Mouse (Mus musculus) layer of hippocampus, adult 2 months (tissue): ENCODE measurements at regions not wholly inside any gene's neighbourhood (a gene's known extent, or its start where the extent isn't known, plus 50 kb on each side); places are given as distances from the start of the nearest gene placed in this dataset.

Experiments
- DNase-seq, 2 experiments: peaks; one replicate each; pipeline ENCODE4 v3.0.0; 2022; ENCODE audit warnings: low spot score in 2 of 2
- H3K27ac ChIP-seq: fragments of 200-600 bp; 2 replicates; pipeline ENCODE4 v1.8.1; 2022
- H3K4me3 ChIP-seq: fragments of 200-600 bp; 2 replicates; pipeline ENCODE4 v1.8.1; 2022; ENCODE audit warnings: mild to moderate bottlenecking
- CTCF ChIP-seq: fragments of 200-600 bp; conservative IDR thresholded peaks from 2 replicates; pipeline ENCODE4 v1.8.1; 2022; ENCODE audit warnings: antibody characterized with exemption, mild to moderate bottlenecking, moderate library complexity

DNA sequence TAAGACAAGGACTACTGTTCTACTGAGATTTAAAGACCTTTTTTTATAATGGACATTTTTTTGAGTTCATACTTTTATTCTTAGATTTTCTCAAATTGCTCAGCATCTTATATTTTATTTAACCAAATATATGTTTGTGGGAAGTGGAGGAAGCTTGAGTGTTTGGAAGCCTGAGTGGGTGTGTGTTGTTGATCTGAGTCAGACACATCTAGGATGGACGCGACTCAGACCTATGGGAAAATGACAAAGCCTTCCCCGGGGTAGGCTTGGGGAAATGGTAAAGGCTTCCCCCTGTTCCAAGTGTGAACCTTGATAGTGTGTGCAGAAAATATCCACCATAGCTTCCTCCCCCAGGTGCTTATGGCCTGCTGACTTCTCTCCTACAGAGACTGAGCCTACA, 283.6 kb upstream of the Prkd1 start:
- no peak for DNase-seq
- Histone ChIP-seq H3K27ac (no peak overlapping the region), H3K4me3 (no peak overlapping the region)
- TF ChIP-seq CTCF, result no peak

DNA sequence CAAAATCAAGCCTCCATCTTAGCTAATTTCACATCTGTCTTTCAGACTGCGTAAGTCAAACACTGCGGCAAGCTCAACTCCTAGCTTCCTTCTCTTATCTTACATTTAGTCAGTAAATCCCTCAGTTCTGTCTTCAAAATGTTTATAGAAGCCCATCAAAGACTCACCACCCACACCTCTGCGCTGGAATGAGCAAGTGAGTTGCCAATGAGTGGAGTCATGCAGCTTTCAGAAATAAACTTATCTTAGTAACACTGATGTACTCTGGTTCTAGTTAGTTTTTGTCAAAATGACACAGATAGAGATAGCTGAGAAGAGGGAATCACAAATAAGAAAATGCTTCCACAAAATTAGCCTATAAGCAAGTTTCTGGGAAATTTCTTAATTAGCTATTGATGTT, 280.7 kb upstream of the Prkd1 start:
- DNase-seq, result no peak
- H3K4me3 ChIP-seq, result no peak overlapping the region
- H3K27ac ChIP-seq, result no peak overlapping the region
- TF ChIP-seq CTCF, result no peak

DNA sequence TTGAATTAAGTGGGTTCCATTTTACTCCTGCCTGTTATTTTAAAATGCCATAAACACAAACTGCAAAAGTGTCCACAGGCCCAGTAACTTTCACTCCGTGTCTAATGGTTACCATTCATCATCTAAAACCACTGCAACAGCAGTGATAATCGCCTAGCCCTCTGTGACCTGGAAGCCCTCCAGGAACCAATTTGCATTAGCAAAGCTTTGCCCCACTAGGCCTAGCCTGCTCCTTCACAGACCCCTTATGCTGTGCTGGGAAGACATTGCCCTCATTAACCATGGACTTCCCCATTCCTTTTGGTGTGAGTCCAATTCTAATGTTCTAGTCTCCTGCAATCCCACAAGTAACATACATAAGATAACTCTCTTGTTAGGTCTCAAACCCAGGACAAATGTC, 277.3 kb upstream of the Prkd1 start:
- Histone ChIP-seq H3K4me3 (no peak overlapping the region), H3K27ac (no peak overlapping the region)
- no peak for TF ChIP-seq CTCF
- DNase-seq, result no peak

DNA sequence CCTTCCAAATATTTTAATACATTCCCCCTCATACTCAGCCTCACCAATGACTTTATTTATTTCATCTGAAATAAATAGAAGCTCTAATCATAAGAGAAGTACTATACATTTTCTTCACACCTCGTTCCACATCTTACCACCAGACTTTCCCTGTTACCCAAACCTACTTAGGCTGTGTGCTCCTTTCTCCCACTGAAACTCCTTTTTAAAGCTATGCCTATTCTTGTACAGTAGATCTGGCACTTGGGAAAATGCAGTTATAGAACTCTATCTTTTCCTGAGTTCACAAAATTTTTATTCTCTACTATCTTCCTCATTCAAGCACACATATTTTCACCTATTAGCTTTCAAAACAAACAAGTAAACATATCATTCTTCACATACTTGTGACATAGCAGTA, 272.8 kb upstream of the Prkd1 start:
- no peak for TF ChIP-seq CTCF
- Histone ChIP-seq H3K4me3 (no peak overlapping the region), H3K27ac (no peak overlapping the region)
- DNase-seq, result no peak

DNA sequence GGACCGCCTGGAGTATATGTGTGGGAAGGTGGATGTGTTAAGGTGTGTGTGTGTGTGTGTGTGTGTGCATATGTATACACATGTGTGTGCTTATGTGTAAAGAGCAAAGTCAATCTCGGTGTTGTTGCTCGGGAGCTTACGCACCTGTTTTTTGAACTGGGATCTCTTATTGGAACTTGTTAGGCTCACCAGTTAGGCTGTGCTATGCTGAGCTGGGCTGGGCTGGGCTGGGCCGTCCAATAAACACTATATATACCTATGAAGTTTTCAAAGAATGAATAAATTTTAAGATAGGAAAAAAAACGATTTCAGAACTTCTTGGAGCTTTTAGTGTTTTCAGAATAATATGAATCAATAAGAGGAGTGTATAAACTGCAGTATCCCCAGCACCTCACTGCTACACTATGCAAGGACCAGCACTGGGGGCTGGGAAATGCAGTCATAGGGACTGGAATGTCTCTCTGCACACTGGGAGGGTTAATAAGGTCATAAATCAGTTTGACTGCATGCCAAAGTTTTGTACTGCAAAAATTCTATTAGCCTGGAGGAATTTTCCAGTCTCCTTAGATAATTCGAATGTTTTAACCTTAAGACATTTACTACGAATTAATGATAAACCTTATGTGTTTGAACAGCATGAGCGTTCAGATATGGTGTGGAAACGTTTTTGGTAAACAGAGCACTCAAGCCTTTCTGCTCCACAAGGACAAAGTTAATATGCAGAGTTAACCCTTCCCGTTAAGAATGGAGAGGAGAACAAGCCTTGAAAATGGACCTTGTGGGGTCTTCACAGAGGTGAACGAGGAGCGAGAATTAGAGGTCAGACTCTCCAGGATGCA, 250.9 kb upstream of the Prkd1 start:
- no peak overlapping the region for H3K27ac ChIP-seq
- no peak for DNase-seq
- no peak overlapping the region for H3K4me3 ChIP-seq
- no peak for TF ChIP-seq CTCF

DNA sequence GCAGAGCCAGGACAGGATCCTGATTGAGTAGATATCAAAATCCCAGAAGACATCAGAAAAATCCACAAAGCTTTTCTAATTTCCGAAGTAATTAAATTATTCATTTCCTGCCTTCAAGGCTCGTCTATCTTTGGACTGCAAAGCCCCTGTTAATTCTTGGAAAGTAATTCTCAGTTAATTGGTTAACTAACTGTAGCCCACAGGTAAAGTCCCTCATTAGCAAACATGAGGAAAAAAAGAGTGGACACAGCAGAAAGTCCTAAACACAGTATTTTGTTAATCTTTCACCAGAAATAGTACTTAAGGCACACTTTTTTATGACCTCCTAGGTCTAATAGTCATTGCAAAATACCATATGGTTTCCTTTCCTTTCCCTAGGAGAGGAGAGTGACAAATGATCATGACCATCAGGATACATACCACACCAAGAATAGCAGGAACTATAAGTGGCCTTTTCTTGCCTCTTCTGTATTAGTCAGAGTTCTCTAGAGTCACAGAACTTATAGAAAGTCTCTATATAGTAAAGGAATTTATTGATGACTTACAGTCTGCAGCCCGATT, 248.8 kb upstream of the Prkd1 start:
- Histone ChIP-seq H3K4me3 (no peak overlapping the region), H3K27ac (no peak overlapping the region)
- no peak for DNase-seq
- no peak for TF ChIP-seq CTCF

DNA sequence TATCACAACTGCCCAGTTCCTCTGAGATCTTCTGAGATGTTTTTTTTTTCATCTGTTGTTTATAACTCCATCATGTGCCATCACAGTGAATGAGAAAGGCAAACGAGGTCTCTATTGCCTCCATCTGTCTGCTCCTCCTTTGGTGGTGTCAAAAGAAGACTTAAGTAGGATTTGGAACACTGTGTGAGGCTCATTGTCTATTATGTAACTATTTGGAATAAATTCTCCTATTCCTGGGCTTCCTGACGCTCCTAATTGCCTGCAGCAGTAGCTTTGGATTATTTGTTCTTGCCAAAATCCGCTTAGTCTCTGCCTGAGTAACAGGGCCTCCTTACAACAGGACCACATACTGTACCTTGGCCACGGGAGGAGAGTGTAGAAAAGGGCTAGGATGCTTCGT, 244.7 kb upstream of the Prkd1 start:
- no peak overlapping the region for H3K4me3 ChIP-seq
- no peak for TF ChIP-seq CTCF
- peak overlapping the region; percentile 47 for H3K27ac ChIP-seq
- DNase-seq, result peak in 1 of 2 experiments; percentile 8

DNA sequence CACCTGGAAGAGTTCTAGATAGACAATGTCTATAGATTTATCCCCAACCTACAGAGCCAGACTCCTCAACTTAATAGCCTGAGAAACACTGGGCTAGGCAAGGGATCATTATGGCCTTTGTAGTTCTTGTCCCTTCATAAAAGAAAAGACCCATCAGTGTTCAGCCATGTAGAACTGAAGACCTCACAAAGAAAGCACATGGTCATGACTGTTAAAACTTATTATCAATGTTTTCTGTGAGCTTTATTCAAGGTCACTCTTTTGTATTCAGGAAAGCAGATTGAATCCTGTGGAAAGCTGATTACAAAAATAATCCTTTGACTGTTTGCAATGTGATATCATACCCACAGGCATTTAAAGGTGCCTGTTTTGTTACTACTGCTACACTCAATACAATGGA, 226.9 kb upstream of the Prkd1 start:
- no peak for DNase-seq
- TF ChIP-seq CTCF, result no peak
- Histone ChIP-seq H3K4me3 (no peak overlapping the region), H3K27ac (no peak overlapping the region)

DNA sequence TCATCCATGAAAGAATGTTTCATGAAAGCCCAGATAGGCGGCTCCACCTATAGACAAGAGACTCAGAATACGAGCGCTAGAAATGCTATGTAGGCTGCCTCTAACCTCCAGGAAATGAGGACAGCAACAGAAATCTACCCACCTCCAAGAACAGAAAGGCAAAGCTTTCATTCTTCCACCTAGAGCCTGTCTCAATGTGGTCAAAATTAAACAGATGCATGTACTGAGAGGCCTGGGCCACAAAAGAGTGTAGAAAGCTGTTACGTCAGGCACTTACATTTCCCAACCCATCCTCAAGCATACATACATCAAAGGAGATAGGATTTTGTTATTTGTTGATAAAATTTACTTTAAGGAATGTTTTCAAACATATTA, 225.1 kb upstream of the Prkd1 start:
- TF ChIP-seq CTCF, result no peak
- Histone ChIP-seq H3K4me3 (no peak overlapping the region), H3K27ac (no peak overlapping the region)
- DNase-seq, result no peak

DNA sequence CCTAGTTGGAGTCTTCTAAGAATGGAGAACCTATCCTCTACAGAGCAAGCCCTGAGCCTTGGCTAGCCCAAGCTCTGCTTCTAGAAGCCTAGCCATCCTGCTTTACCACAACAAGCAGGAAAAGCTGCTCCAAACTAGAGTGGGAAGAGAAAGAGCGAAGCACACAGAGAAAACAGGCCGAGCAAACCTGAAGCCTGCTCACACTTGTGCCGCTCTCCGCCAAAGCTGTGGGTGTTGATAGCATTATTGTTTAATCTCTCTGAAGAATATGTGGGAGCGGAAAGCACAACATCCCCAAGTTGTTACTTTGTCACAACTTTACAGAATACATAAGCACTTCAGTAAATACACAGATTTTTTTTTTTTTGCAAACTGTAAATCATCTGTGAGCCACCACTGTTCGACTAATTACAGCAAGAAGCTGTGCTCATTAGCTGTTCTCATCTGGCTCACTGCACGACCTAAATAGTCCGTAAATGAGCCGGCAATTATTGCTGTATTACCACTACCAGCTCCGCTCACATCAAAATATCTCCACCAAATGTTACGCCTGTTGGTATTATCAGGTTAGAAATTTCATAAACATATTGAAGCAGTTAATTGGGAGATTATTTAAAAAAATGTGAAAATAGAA, 224.6 kb upstream of the Prkd1 start:
- peak in 1 of 2 experiments; percentile 3 for DNase-seq
- Histone ChIP-seq H3K27ac (no peak overlapping the region), H3K4me3 (no peak overlapping the region; the same call in 1 of the 2 replicates)
- TF ChIP-seq CTCF, result no peak

DNA sequence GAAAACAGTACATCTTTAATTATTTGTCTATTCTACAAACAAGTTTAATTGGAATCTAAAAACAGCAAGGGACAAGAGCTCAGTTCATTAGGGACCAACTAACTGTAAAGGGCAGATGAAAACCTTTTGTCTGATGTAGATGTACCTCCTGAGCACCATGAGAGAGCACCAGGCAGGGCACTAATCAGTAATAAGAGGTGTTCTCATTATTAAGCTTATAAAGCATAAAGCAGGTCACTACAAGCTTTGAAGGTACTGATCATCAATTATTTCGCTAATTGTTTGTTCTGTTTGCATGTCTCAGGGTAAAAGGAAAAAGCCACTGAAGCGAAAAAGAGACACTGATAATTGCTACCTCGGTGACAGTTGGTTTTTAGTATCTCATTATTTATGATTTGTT, 202.7 kb upstream of the Prkd1 start:
- no peak overlapping the region for H3K4me3 ChIP-seq
- no peak for TF ChIP-seq CTCF

DNA sequence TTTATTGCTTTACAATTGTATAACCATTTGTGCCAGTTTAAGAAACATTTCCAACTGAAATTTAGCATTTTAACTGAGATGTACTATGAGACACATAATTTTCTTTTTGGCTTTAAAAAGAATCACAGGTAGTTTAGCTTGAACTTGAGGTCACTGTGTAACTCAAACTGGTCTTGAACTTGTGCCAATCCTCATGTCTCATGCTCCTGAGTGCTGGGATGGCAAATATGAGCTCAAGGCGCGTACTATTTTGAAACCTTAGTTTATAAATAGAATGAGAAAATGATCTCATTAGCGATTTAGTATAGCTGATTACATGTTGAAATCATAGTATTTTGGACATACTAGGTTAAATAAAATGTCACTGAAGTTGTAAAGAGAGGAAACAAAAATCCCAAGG, 199.1 kb upstream of the Prkd1 start:
- Histone ChIP-seq H3K4me3 (no peak overlapping the region), H3K27ac (no peak overlapping the region)
- no peak for TF ChIP-seq CTCF
- no peak for DNase-seq

More for the DNA sequence above, 202.7 kb upstream of the Prkd1 start:
- DNase-seq, result no peak
- H3K27ac ChIP-seq, result no peak overlapping the region

DNA sequence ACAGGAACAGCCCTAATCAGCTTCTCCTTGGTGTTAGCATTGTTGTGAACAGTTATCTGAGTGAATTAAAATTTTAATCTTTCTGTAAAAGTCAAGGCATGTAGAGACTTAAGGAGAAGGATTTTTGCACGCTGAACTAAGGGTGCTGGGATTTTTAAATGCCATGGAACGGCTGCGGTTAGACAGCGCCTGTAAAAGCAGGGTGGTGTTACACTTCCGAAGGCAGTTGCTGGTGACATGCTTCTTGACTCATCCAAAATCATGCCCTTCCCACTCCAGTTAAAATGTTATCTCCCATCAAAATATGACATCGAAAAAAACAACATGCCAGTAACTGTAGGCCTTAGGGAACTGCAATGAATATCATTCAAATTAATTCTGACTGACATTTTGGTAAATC, 193.8 kb upstream of the Prkd1 start:
- Histone ChIP-seq H3K4me3 (no peak overlapping the region), H3K27ac (no peak overlapping the region)
- TF ChIP-seq CTCF, result no peak
- DNase-seq, result no peak

DNA sequence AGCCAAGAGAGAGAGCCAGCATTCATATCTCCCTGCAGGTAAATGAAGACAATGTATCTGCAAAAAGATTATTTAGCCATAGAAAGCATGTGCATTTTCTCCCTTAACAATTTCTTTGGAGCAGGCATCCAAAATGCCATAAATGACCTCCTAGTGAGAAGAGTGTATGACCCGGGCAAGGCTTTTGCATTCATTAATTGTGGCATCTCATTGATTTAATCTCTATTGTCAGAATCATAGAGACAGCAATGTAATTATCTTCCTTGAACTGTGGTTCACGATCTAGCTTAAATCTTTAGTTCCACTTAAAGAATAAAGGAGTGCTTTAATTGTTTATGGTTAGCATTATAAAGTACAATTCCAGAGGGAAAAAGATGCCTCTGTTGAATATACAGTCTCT, 190.5 kb upstream of the Prkd1 start:
- no peak for TF ChIP-seq CTCF
- Histone ChIP-seq H3K27ac (no peak overlapping the region), H3K4me3 (no peak overlapping the region)
- DNase-seq, result no peak
